27 mouse cellular contexts compared by ENCODE assay signal in the genomic region with DNA sequence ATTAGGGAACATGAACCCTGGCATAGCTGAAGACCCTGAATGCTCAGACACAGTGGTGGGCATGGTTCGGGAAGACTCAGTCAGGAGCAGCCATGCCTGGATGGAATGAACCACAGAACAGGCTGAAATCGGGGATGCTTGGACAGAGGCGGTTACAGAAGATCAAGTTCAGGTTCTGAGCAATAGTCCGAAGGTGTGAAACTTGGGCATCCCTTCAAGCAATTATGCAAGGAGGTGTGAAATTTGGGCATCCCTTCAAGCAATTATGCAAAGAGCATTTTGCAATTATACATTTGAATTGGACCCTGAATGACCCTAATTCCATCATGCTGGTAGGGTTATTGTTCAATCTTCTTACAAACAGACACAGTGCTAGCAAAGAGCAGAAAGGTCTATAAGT. TPM values are rescaled to one million over a fixed set of nuclear protein-coding genes. Genes with fewer than 3 reads are reported as not detected.
"Had no signal": no experiment of that assay in that cellular context is flagged by ENCODE, and none has a peak within 500 bp of the region (broad histone marks: within the 10 kb centered on the region; RNA-seq: fewer than 3 reads in every experiment).

No protein-coding gene starts in this region.

- H3K4me3 ChIP-seq: intestine, embryonic 15.5 days; liver, embryonic 13.5 days; stomach, embryonic 15.5 days had no signal

- H3K9ac ChIP-seq: intestine, embryonic 15.5 days; liver, embryonic 13.5 days; stomach, embryonic 15.5 days had no signal

- DNase-seq: kidney, postnatal 4 days; liver, embryonic 13.5 days; lung, adult 2 months; lung, postnatal 14 days; lung, postnatal 4 days; midbrain, embryonic 14.5 days; right cerebral cortex, postnatal 25 days; spleen, adult 18-20 months; thymus, postnatal 25 days had no signal

- H3K4me2 ChIP-seq: intestine, embryonic 15.5 days; liver, embryonic 13.5 days; midbrain, embryonic 11.5 days; stomach, embryonic 15.5 days had no signal

- H3K27me3 ChIP-seq: intestine, embryonic 15.5 days; liver, embryonic 13.5 days; stomach, embryonic 15.5 days had no signal

- H3K9me3 ChIP-seq: intestine, embryonic 15.5 days; liver, embryonic 13.5 days; stomach, embryonic 15.5 days had no signal

- H3K4me1 ChIP-seq: intestine, embryonic 15.5 days; liver, embryonic 13.5 days; stomach, embryonic 15.5 days had no signal

- H3K27ac ChIP-seq: intestine, embryonic 15.5 days; liver, embryonic 13.5 days; stomach, embryonic 15.5 days had no signal

- H3K36me3 ChIP-seq: intestine, embryonic 15.5 days; liver, embryonic 13.5 days; stomach, embryonic 15.5 days had no signal

- ATAC-seq: intestine, embryonic 15.5 days had no signal

RNA-seq across cellular contexts. Expression of a gene that starts 40.1 kb away (rescaled TPM):
- total RNA-seq: layer of hippocampus, adult 18-20 months; layer of hippocampus, postnatal 14 days; left cerebral cortex, adult 18-20 months; left cerebral cortex, postnatal 10 days; liver, adult 2 months; megakaryocyte progenitor cell, adult 5-6 weeks; megakaryocyte-erythroid progenitor cell, adult 5-6 weeks; midbrain, postnatal 0 days had no signal
- polyA plus RNA-seq: intestine, embryonic 15.5 days; limb, embryonic 11.5 days; limb, embryonic 14.5 days; liver, adult 2 months; liver, embryonic 13.5 days; liver, embryonic 16.5 days; lung, adult 2 months; lung, embryonic 16.5 days; midbrain, embryonic 11.5 days; midbrain, embryonic 14.5 days; midbrain, postnatal 0 days; neural tube, embryonic 11.5 days; neural tube, embryonic 14.5 days; stomach, embryonic 15.5 days; thymus, postnatal 0 days had no signal

RNA-seq across cellular contexts. Expression of a gene that starts 42.4 kb away (rescaled TPM):
- total RNA-seq: liver, adult 2 months; megakaryocyte progenitor cell, adult 5-6 weeks; megakaryocyte-erythroid progenitor cell, adult 5-6 weeks; midbrain, postnatal 0 days had no signal
- polyA plus RNA-seq: intestine, embryonic 15.5 days; limb, embryonic 11.5 days; liver, adult 2 months; liver, embryonic 13.5 days; liver, embryonic 16.5 days; lung, embryonic 16.5 days; midbrain, embryonic 11.5 days; midbrain, embryonic 14.5 days; midbrain, postnatal 0 days; neural tube, embryonic 11.5 days; neural tube, embryonic 14.5 days; stomach, embryonic 15.5 days; thymus, postnatal 0 days had no signal
